ENCODE assay signal across 10 mouse cellular contexts in the genomic region with DNA sequence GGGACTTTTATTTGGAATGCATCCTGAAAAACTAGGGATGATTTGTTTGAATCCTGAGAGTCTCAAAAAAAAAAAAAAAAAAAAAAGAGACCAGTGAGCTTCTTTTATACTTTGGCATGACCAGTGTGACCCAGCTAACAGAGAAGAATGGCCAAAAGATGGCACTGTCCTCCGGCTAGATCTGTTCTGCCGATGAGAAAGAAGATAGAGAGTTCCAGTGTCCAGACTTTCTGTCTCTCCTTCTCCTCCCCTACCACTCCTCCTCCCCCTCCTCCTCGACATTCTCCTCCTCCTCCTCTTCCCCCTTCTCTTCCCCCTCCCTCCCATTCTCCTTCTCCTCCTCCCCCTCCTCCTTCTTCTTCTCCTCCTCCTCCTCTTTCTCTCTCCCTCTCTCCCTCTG.
DNase-seq lines count a peak whose midpoint lies in the region; ATAC-seq and TF ChIP-seq lines count a peak whose summit lies in the region.
"Had no signal": no experiment of that assay in that cellular context is flagged by ENCODE, and none has a peak within 500 bp of the region (broad histone marks: within the 10 kb centered on the region; RNA-seq: fewer than 3 reads in every experiment).

No protein-coding gene starts in this region.

- no peak overlapping the region for H3K4me2 ChIP-seq in intestine, postnatal 0 days (replicated peaks; ENCODE audit: low read depth)
- no peak overlapping the region for H3K4me2 ChIP-seq in forebrain, embryonic 15.5 days (replicated peaks)

- 25% methylated on average over 3 of the region's 3 CpGs for WGBS in intestine, postnatal 0 days
- 24% methylated on average over 3 of the region's 3 CpGs for WGBS in forebrain, embryonic 15.5 days

- intact Hi-C loops in heart, postnatal 10 days (cut with DNase I), result loop anchor here (2.0 to 5.0 kb wide), 2 partner anchors 86 to 170 kb away; partner anchors contain the start of gene Sfswap
- intact Hi-C loops in heart, postnatal 14 days (cut with DNase I), result loop anchor here (10.0 kb wide), 1 partner anchor 168 kb away; the partner anchor contains the start of gene Mmp17

- H3K9me3 ChIP-seq in intestine, postnatal 0 days (ENCODE audit: control insufficient read depth), result no peaks in the 10 kb centered on the region
- H3K9me3 ChIP-seq in forebrain, embryonic 15.5 days, result no peaks in the 10 kb centered on the region

- H3K9ac ChIP-seq in intestine, postnatal 0 days (ENCODE audit: low read depth, low read length), result no peak overlapping the region
- H3K9ac ChIP-seq in forebrain, embryonic 15.5 days (replicated peaks), result no peak overlapping the region

- no peaks in the 10 kb centered on the region for H3K27me3 ChIP-seq in intestine, postnatal 0 days (replicated peaks; ENCODE audit: control insufficient read depth, insufficient read depth, low read length)
- H3K27me3 ChIP-seq in forebrain, embryonic 15.5 days, result no peaks in the 10 kb centered on the region

- TF ChIP-seq CTCF in intestine, postnatal 0 days (IDR thresholded peaks at IDR 0.05; ENCODE audit: low read depth), result peak; percentile 52

- H3K4me1 ChIP-seq in intestine, postnatal 0 days (replicated peaks; ENCODE audit: control insufficient read depth, insufficient read depth, low read length), result no peaks in the 10 kb centered on the region
- peaks cover 7% of the 10 kb centered on the region; the same call in 1 of the 2 replicates for H3K4me1 ChIP-seq in forebrain, embryonic 15.5 days

- no peaks in the 10 kb centered on the region for H3K36me3 ChIP-seq in intestine, postnatal 0 days (ENCODE audit: control insufficient read depth, insufficient read depth)
- no peaks in the 10 kb centered on the region for H3K36me3 ChIP-seq in forebrain, embryonic 15.5 days
- H3K36me3 ChIP-seq: G1E had no signal

- H3K4me3 ChIP-seq in intestine, postnatal 0 days (ENCODE audit: low read depth, low read length), result no peak overlapping the region
- no peak overlapping the region for H3K4me3 ChIP-seq in forebrain, embryonic 15.5 days

- no peak overlapping the region for H3K27ac ChIP-seq in intestine, postnatal 0 days (ENCODE audit: low read depth, low read length)
- H3K27ac ChIP-seq in forebrain, embryonic 15.5 days (replicated peaks), result no peak overlapping the region

- peak; percentile 5 to 8 for DNase-seq in heart, postnatal 10 days
- DNase-seq in heart, postnatal 14 days, result no peak
- peak; percentile 20 for DNase-seq in urinary bladder, postnatal 14 days (ENCODE audit: low spot score)
- DNase-seq in urinary bladder, adult 2 months (ENCODE audit: low spot score), result no peak
- DNase-seq: thymus, adult 2 months had no signal

- no peak for ATAC-seq in intestine, postnatal 0 days
- no peak for ATAC-seq in forebrain, embryonic 15.5 days (replicated peaks)
- no peak for ATAC-seq in megakaryocyte progenitor cell, adult 5-6 weeks (replicated peaks; ENCODE audit: poor library complexity)
- ATAC-seq in inflammation-experienced regulatory T-cells, adult 6 months, result no peak

Comparison
In these comparisons a context has a peak if more than half of its experiments do, and no peak if none do; other contexts are left out.
1. DNase-seq: peak in heart, postnatal 10 days (2 of 2) and urinary bladder, postnatal 14 days (single experiment); none in heart, postnatal 14 days (0 of 2) and urinary bladder, adult 2 months (single experiment).